Mouse (Mus musculus) lung, adult 2 months (tissue): ENCODE measurements around the gene Otub2.

ENCODE experiments used
- CTCF ChIP-seq: fragments of 200-500 bp; IDR thresholded peaks from 2 replicates; pipeline ENCODE4 v1.5.1; 2011; ENCODE audit warnings: mild to moderate bottlenecking, low read length, control low read depth; ENCODE audit not compliant: insufficient read depth
- POLR2A ChIP-seq: fragments of 200-500 bp; IDR thresholded peaks from 2 replicates; pipeline ENCODE4 v1.6.1; 2011; ENCODE audit warnings: low read depth, mild to moderate bottlenecking, control low read depth, low read length, borderline replicate concordance; ENCODE audit errors: extremely low read depth

DNA sequence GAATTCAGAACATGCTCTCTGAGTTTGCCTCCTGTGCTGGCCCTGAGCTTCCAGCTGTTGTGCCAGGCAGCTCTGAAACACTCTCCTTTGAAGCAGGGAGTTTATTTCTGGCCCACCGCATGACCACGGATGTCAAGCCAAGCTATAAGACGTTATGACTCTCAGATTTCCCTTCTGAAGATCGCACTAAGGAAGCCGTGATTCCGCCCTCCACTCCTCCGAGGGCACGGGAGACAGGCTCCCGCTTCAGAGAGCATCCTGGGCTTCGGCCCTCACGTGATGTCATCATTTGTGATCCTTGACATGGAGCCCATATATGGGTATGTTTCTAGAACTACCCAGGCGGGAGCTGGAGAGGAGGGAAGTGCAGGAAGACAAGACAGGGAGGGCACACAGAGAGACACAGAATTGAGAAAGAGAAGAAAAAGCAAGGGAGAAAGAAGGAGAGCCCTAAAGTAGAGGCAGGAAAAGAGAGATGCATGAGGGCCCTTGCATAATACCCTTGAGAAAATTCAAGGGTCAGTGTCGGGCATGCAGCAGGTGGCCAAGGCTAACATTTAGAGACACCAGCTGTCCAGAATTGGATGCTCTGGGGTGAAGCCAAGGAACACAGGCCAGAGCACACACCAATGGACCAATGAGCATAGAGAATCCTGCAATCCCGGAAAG is 32.6 kb upstream of the Otub2 start, which contains the start of gene Asb2:
- TF ChIP-seq CTCF (no peak), POLR2A (no peak)
